Mouse (Mus musculus): ENCODE measurements around the gene Scaf11. TPM values are rescaled to one million over a fixed set of nuclear protein-coding genes. Genes with fewer than 3 reads are reported as not detected.
"Not testable (repeated sequence)": the region's sequence is repeated elsewhere in the genome, so short reads cannot be mapped to it uniquely, and the experiment has no call there.

Scaf11 gene
- total RNA-seq, 1 experiment from 2014 or later = 196 TPM

DNA sequence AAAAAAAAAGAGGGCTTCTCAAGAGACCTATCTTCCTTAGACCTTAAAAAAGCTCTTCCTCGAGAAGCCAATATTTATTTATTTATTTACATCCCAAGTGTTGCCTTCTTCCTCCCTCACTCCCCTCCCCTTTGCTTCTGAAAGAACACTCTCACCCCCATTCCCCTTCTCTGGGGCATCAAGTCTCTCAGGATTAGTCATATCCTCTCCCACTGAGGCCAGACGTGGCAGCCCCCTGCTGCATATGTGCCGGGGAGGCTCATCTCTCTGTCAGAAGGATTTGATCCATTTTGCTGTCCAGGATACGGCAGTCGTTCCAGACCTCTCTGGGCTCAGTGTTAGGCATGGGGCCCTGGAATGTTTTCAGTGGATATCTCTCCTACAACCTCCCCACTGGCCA, 7.2 kb upstream of the Scaf11 start:
- no peak for ATAC-seq (ENCODE audit: extremely low read depth, insufficient number of reproducible peaks, low FRiP score, poor library complexity, severe bottlenecking)

- ATAC-seq (ENCODE audit: extremely low read depth, insufficient number of reproducible peaks, low FRiP score, poor library complexity, severe bottlenecking) = no peak
These were observed 5.8 kb upstream of the Scaf11 start for GRCm38 (mm10) chr15:96466362-96466903.

DNA sequence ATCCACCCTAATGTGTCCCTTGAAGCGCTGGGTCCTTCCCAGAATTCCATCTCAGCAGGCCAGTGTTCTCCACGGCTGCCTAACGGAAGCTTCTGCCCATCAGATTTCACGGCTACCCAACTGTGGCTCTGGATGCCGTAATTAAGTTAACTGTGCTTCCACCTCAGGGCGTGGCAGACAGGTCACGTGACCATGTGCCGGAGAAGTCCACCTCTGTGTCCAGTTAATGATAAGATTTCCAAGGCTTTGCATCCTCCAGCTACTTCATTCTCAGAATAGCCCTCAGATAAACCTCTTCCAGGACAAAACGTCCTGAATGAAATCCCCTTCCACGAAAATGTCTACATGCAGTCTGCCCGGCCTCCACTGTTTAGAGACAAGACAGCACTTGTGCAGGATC, 4.4 kb upstream of the Scaf11 start:
- no peak for ATAC-seq (ENCODE audit: extremely low read depth, insufficient number of reproducible peaks, low FRiP score, poor library complexity, severe bottlenecking)

- ATAC-seq (ENCODE audit: extremely low read depth, insufficient number of reproducible peaks, low FRiP score, poor library complexity, severe bottlenecking) = no peak
These were observed 3.2 kb upstream of the Scaf11 start for GRCm38 (mm10) chr15:96463821-96464220.

DNA sequence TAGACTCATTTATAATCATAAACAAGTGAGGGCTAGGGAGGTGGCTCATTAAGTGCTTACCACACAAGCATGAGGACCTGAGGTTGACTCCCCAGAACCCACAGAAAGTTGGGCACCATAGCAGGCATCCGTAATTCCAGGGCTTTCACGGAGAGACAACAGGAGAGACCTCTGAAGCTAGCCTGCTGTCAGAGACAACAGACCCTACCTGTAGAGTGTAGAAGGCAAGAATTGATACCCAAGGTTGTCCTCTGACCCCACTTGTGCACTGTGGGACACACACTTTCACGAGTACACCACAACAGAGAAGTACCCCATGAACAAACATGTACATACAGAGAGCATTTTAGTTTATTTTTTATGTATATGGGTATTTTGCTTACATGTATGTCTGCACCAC, 2.0 kb upstream of the Scaf11 start:
- ATAC-seq (ENCODE audit: extremely low read depth, insufficient number of reproducible peaks, low FRiP score, poor library complexity, severe bottlenecking) = no peak

- ATAC-seq (ENCODE audit: extremely low read depth, insufficient number of reproducible peaks, low FRiP score, poor library complexity, severe bottlenecking) = no peak
These were observed 1.2 kb upstream of the Scaf11 start for GRCm38 (mm10) chr15:96461541-96462512.

GRCm38 (mm10) chr15:96460451-96460729, 253 bp downstream of the Scaf11 start:
- ATAC-seq (ENCODE audit: extremely low read depth, insufficient number of reproducible peaks, low FRiP score, poor library complexity, severe bottlenecking) = no peak

DNA sequence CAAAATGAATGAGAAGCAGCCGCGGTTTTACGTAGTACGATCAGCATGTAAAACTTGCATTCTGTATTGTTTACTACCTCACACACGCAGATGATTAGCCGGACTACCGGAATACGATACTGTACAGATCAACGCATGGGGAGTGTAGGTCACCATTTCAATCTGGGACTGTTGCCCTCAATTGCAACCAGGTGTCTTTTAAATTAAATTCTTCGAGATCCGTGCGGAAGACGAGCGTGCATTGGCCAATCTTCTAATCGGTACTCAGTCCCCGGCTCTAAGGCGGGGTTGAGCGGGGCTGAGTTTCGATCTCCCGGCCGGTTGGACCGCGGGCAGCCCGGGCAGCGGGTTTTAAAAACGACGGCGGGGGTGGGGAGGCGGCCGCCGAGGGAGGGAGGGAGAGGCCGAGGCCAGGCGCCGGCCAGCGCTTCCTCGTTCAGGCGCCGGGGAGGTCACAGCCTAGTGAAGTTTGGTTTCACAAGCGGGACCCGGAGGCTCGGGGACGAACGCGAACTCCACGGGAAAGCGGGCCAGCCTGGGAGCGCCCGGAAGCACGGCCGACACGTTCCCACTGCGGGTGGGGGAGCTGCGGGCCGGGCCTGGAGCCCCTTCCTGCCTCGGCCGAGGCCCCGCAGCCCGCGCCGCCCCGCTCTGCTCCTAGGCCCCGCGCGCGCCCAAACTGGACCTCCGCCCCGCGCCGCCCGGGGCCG, 747 bp downstream of the Scaf11 start:
- no peak for ATAC-seq (ENCODE audit: extremely low read depth, insufficient number of reproducible peaks, low FRiP score, poor library complexity, severe bottlenecking)

DNA sequence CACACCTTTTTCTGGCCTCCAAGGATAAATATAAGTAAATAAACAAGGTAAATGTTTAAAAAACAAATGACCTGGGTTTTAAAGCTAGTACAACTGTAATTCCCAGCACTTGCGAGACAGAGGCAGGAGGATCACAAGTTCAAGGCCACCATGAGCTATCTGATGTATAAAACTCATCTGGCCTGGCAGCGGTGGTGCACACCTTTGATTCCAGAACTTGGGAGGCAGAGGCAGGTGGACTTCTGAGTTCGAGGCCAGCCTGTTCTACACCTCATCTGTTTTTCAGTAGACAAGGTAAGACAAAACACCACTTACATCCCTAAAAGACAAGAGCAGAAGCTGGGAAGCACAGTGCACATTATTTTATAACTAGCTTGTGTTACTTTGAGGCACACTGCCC, 2.4 kb downstream of the Scaf11 start:
- no peak for ATAC-seq (ENCODE audit: extremely low read depth, insufficient number of reproducible peaks, low FRiP score, poor library complexity, severe bottlenecking)

GRCm38 (mm10) chr15:96457338-96457664, 3.3 kb downstream of the Scaf11 start:
- ATAC-seq (ENCODE audit: extremely low read depth, insufficient number of reproducible peaks, low FRiP score, poor library complexity, severe bottlenecking) = no peak

- no peak for ATAC-seq (ENCODE audit: extremely low read depth, insufficient number of reproducible peaks, low FRiP score, poor library complexity, severe bottlenecking)
These were observed 3.8 kb downstream of the Scaf11 start for GRCm38 (mm10) chr15:96456651-96457337.

DNA sequence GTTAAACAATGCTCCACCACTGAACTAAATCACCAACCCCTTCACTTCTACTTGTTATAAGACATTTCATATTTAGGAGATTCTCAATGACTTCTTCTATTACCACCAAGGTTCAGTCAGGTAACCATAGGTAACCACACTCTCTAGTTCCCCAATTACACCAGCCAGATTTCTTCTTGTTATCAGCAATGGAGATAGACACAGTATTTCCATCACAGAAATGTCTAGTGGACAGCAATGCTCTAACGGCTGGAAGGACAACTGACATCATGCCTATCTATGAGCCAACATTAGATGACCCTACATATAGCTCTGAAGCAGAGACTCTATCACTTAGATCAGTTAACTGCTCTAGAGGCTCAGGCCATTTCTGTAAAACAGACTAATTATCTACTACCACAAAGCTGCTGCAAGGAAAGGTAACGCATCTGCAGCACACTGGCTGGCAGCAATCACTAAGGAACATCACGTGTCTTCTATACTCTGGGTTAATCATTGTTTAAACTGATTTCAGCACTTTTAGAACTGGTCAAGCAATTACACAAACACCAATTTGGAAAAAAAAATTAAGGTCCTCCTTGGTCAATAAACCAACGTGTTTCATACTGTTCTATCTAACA, 4.9 kb downstream of the Scaf11 start:
- no peak for ATAC-seq (ENCODE audit: extremely low read depth, insufficient number of reproducible peaks, low FRiP score, poor library complexity, severe bottlenecking)

GRCm38 (mm10) chr15:96453346-96453745, 7.3 kb downstream of the Scaf11 start:
- ATAC-seq (ENCODE audit: extremely low read depth, insufficient number of reproducible peaks, low FRiP score, poor library complexity, severe bottlenecking) = no peak

GRCm38 (mm10) chr15:96448656-96449299, 11.9 kb downstream of the Scaf11 start:
- ATAC-seq (ENCODE audit: extremely low read depth, insufficient number of reproducible peaks, low FRiP score, poor library complexity, severe bottlenecking) = no peak

DNA sequence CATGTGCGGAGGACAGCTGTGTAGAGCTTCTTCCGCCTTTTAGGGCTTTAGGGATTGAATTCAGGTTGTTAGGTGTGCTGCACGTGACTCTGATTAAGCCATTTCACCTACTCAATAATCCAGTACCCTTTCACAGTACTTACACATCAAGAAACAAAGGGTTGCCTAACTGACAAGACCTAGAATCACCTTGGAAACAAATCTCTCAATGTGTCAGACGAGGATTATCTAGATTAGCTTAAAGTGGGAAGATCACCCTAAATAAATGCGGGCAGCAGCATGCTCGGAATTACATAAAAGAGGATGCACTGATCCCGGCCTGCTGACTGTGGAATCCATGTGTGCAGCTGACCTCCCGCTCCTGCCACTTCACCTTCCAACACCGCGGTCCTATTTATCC, 13.9 kb downstream of the Scaf11 start:
- ATAC-seq (ENCODE audit: extremely low read depth, insufficient number of reproducible peaks, low FRiP score, poor library complexity, severe bottlenecking) = no peak

- ATAC-seq (ENCODE audit: extremely low read depth, insufficient number of reproducible peaks, low FRiP score, poor library complexity, severe bottlenecking) = not testable (repeated sequence)
These were observed 19.2 kb downstream of the Scaf11 start for GRCm38 (mm10) chr15:96441480-96441879.

- ATAC-seq (ENCODE audit: extremely low read depth, insufficient number of reproducible peaks, low FRiP score, poor library complexity, severe bottlenecking) = no peak
These were observed 26.4 kb downstream of the Scaf11 start for GRCm38 (mm10) chr15:96434202-96434601.

GRCm38 (mm10) chr15:96419920-96420319, 40.7 kb downstream of the Scaf11 start:
- no peak for ATAC-seq (ENCODE audit: extremely low read depth, insufficient number of reproducible peaks, low FRiP score, poor library complexity, severe bottlenecking)

- ATAC-seq (ENCODE audit: extremely low read depth, insufficient number of reproducible peaks, low FRiP score, poor library complexity, severe bottlenecking) = no peak
These were observed 42.5 kb downstream of the Scaf11 start for GRCm38 (mm10) chr15:96418161-96418560.

Data from neutrophil, adult 5-6 weeks (primary cell).